Mouse (Mus musculus) left cerebral cortex, postnatal 10 days (tissue): ENCODE measurements around the gene Pou2f3. TPM values are rescaled to one million over a fixed set of nuclear protein-coding genes. Genes with fewer than 3 reads are reported as not detected.
"Not testable (repeated sequence)": the region's sequence is repeated elsewhere in the genome, so short reads cannot be mapped to it uniquely, and the experiment has no call there.

ENCODE experiments used
- DNase-seq, 2 experiments: peaks; one replicate each; pipeline ENCODE4 v3.0.0; 2021 to 2022; ENCODE audit warnings: low spot score in 2 of 2, mixed read lengths in 1 of 2; ENCODE audit errors: extremely low spot score in 1 of 2
- intact Hi-C: fragments of 180-260 bp; cut with DNase I; formaldehyde crosslinking; loops from one replicate; pipeline ENCODE4 v1.15.1; 2025
- total RNA-seq, 2 experiments: library from RNA; stranded (reverse); gene quantifications; 2 replicates each; pipeline ENCODE4 v1.2.3; 2021

The Pou2f3 gene
- total RNA-seq, 2 experiments from 2014 or later: not detected

- intact Hi-C loops: no loop called here
- no peak for DNase-seq
Measured at GRCm38 (mm10) chr9:43127101-43127787, 82.9 kb downstream of the Pou2f3 start.

DNA sequence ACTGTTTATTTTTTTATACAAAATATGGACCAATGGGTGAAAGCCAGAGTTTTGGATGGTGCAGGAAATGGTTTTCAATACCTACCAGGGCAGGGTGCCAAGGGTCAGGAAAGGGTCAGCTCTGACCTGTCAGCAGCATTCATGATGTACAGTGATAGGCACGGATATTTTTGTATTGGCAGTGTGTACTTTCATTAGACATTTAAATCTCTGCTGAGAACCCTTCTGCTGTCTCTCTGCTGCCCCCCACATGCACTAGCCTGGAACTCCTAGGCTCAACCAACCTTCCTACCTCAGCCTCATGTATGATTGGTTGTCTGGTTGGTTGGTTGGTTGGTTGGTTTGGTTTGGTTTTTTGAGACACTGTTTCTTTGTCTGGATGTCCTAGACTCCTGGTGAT is 87.8 kb downstream of the Pou2f3 start:
- intact Hi-C loops: no loop called here

GRCm38 (mm10) chr9:43121948-43122347 is 88.2 kb downstream of the Pou2f3 start:
- DNase-seq, intact Hi-C loops: not testable (repeated sequence)

More for the DNA sequence above, 87.8 kb downstream of the Pou2f3 start:
- no peak for DNase-seq

DNA sequence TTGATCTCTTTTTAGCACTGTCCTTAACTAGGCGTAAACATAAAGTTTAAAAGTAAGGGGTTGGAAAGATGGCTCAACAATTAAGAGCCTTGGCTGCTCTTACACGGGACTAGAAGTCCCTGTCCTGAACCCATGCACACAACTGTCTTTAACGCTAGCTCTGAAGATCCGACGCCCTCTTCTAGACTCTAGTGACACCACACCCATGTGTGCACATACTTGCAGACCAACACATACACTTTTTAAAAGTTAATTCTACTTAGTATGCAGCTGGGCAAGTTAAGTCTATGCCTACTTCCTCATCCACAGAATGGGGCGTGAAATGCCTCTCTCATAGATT is 93.2 kb downstream of the Pou2f3 start:
- DNase-seq: no peak
- intact Hi-C loops: no loop called here

DNA sequence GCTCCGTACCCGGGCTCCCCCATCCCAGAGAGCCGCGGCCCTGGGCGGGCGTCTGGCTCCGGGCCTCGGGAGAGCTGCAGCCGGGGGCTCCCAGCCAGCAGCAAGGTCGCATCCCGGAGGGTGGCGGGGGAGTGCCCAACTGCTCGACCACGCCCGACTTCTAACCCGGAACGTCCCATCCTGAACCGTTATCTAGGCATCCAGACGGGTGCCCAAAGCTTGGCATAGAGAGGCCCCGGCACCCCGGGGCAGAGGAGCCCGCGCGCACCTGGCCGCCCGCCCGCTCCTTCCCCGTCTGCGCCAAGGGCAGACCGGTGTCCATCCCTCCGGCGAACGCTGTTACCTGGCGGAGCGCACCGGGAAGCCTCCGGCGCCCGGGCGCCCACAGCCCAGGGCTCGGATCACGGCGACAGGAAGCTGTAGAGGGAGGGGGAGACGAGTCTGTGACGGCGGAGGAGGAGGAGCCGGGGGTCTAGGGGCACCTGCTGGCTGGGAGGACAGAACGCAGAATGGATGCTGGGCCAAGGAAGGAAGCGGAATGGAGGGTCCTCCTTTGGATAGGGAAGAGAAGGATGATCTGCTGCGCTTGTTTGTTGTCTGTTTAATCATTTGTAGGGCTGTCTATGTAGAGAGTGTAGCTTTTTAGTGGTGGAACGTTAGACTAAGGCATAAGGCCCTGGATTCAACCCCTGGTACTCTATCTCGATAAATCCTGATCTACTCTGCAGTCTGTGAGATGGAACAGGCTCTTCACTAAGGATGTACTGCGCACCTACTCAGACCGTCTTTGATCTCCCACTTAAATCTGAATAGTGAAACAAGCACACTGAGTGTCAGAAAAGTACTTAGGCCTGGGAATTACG is 93.8 kb downstream of the Pou2f3 start, which contains the start of gene Tmem136:
TSS of gene Tmem136 (minus strand) at position 437 of the 863 bp plus-strand sequence.
- peak; percentile 69 to 80 for DNase-seq
- intact Hi-C loops: no loop called here

- intact Hi-C loops: no loop called here
Measured at GRCm38 (mm10) chr9:43115431-43116133, 94.6 kb downstream of the Pou2f3 start.

GRCm38 (mm10) chr9:43114833-43115232 is 95.3 kb downstream of the Pou2f3 start:
- intact Hi-C loops: no loop called here
- no peak for DNase-seq

More at GRCm38 (mm10) chr9:43115431-43116133, 94.6 kb downstream of the Pou2f3 start:
- DNase-seq: peak in 1 of 2 experiments; percentile 37

DNA sequence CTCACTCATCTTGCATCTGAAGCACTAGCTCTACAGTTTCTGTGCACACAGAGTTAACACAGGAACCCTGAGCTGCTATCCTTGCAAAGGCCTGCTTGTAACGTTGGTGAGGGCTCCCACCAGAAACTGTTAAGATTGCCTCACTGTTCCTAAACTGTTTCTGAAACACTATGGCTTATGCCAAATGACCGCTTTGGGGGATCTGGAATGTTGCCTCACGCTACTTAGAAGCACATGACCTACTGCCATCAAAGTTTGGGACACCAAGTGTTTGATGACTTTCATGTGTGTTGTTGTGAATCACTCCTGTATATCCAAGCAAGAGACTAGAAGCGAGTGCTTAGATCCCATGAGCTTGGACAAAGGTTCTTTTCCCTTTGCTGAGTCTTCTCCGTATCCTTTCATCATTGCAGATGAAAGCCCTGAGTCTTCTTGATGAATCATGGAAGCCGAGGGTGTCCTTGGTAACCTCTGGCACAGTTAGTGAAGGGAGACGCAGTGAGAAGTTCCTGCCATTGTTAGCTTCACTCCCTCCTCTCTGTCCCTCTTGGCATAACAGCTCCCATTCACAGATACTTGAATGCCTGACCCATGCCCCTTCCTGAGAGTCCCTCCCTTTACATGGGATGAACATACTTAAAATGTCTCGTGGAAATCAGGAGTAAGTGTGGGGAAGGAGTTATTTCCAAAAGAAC is 99.7 kb downstream of the Pou2f3 start:
- intact Hi-C loops: no loop called here
- no peak for DNase-seq

DNA sequence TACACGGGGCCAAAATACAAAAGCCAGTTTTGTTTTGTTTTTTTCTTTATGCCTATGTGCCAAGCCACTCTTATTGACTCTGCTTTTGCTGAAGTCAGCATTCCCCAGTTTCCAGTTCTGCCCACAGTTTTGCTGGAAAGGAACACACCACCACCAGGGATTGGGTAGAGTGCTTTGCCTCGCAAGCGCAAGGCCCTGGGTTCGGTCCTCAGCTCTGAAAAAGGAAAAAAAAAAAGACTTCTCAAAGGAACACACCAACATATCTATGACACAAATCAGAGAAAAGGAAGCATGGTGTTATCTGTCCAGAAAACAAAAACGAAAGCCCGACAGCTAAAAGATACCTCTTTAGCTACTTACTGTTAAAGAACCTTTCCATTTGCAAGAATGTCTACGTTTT is 101.0 kb downstream of the Pou2f3 start:
- DNase-seq: no peak
- intact Hi-C loops: no loop called here

DNA sequence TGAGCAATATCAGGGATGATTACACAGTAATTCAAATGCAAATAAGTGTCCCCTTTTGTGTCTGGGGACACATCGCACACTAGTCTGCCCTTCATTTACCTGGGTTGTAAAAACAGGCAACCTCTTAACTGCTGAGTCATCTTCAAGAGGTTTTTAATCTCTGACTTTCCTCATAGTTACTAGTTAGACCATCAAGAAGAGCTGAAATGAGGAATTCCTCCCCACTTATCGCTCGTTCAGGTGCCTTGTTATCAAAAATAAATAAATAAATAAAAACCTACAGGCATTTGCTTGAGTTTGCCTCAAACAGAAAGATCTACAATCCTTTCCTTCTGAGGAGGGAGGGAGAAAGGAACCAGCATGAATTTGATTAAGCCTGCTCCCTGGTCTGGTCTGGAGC is 101.4 kb downstream of the Pou2f3 start:
- no peak for DNase-seq
- intact Hi-C loops: no loop called here

- no peak for DNase-seq
- intact Hi-C loops: no loop called here
Measured at GRCm38 (mm10) chr9:43108081-43108480, 102.1 kb downstream of the Pou2f3 start.

DNA sequence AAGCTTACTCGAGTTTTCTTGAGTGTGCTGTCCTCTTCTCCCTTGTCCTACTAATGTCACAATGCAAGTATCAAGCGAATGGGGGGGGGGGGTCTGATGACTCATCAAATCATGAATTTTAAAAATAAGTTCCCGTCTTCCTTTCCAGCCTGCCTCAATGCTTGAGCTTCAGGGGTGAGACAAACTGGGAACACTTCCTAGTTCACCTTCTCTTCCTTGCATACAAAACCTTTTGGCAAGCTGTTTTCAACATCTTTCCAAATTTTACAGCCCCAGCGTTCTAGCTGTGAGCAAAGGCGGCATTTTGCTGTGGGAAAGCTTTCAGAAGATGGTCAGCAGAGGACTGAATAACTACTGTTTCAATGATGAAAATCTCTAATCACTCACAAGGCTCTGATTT is 102.6 kb downstream of the Pou2f3 start:
- intact Hi-C loops: loop anchor here (2.0 kb wide), 1 partner anchor 107 kb away; no protein-coding TSS in a partner anchor
- DNase-seq: no peak

GRCm38 (mm10) chr9:43107187-43107517 is 103.0 kb downstream of the Pou2f3 start, which contains the start of gene Arhgef12:
TSS of gene Arhgef12 (minus strand) at chr9:43107239.
- DNase-seq: peak; percentile 59

DNA sequence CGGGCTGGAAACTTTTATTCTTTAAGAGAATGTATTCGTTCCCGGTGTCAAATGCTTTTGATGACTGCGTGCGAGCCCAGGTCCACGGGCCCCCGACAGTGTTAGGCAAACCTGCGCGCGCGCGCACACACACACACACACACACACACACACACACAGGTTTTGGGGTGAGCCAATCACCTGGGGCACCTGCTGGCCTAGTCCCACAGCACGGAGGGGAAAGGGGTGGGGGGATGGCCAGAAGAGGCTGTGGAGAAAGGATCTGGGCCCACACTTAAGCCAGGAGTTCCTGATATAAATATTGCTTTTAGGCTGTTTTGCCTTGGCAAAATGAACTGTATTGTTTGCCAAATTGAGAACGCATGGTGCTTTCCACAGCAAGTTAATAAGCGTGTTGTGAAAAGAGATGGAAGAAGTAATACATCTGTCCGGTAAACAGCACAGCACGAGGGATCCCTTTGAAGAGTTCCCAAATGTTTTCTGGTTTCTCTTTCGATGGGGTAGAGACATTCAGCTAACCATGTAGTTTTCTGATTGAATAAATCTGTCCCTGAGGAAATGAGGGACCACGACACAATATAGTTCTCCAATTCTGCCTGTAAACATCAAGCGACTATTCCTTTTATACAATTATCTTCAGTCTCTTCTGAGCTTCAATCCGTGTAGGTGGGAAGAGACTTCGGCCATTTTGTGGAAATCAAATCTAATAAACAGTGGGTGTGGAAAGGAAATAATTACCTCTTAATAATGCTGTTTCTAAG is 103.6 kb downstream of the Pou2f3 start:
- peak in 1 of 2 experiments; percentile 55 for DNase-seq
- intact Hi-C loops: loop anchor here (2.0 kb wide), 1 partner anchor 106 kb away; no protein-coding TSS in a partner anchor

More at GRCm38 (mm10) chr9:43107187-43107517, 103.0 kb downstream of the Pou2f3 start, which contains the start of gene Arhgef12:
- intact Hi-C loops: loop anchor here (2.0 kb wide), 1 partner anchor 106 kb away; no protein-coding TSS in a partner anchor

DNA sequence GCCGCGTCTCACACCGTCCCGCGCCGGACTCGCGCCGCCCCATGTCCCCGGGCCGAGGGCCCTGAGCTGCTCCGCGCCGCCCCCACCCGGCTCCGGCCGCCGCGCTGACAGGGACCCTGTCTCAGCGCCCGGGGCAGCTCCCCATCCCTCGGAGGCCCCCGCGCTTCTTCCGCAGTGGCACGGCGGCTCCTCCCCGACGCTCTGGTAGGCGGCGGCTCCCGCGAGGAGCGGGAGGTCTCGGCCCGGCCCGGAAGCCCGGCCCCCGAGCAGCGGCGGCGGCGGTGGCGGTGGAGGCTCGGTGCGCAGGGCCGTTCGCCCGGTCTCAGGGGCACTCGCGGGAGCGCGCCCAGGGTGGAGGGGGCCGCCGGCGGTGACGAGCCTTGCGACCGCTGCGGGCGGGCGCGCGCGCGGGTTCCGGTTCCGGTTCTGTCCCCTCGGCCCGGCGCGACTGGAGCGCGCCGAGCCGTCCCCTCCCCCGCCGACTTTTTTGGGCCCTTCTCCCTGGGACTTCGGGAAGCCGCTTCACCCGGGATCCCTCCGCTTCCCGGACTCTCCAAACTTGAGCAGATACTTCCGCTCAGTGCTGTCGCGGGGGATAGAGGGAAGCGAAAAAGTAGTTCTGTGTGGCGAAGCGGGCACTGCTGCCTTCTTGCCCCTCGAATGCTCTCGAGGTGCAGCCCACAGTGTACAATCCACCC is 104.4 kb downstream of the Pou2f3 start:
- DNase-seq: peak; percentile 89 to 97
- intact Hi-C loops: loop anchor here (2.0 kb wide), 1 partner anchor 105 kb away; no protein-coding TSS in a partner anchor

DNA sequence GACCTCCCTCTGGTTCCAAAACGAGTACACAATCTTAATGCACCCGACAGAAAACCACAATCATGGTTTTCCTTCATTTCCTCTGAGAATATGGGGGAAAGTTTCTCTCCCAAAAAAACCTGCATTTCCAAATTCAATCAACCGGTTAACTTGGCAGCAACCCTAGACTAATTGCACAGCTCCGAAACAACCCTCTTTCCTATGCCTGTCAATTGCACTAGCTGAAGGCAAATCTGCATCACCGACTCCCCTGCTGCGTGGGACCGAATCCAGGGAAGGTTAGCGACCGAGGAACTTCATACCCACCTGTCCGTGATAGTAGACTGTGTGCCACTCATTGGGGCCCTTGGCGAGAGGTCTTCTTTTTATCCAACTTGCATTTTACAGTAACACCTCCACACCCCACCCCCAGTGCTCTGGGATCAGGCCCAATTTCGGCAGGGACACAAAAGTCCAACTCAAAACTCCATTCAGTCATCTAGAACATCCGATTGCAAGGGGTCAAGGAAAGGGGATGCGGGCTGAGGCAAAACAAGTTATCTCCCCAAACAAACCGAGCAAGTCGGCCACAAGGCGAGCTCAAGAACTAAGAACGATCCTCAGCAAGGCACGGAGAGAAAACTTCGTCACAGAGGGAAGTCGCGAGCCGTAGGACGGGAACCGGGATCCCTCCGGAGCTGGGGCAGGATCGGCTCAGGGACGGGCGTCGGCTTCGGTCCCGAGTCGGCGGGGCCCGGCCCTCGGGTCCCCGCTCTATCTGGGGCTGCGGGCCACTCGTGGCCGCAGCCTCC is 105.1 kb downstream of the Pou2f3 start:
- intact Hi-C loops: no loop called here

DNA sequence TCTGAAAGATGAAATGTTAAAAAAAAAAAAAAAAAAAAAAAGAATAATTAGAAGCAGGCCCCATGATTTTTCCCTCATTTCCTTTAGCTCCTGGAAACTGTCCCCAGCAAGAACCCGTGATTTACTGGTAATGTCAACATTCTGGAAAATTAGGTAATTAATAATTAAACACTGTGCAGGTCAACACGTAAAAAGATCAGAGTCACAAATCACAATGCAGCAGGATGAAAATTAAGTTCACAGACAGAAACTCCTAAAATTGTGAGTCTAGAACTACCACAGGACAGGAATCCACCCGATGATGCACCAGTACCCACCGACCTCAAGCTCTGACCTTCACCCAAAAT is 105.7 kb downstream of the Pou2f3 start:
- intact Hi-C loops: no loop called here
- DNase-seq: no peak

More for the DNA sequence above, 105.1 kb downstream of the Pou2f3 start:
- peak in 1 of 2 experiments; percentile 55 for DNase-seq
